In the genomic region with DNA sequence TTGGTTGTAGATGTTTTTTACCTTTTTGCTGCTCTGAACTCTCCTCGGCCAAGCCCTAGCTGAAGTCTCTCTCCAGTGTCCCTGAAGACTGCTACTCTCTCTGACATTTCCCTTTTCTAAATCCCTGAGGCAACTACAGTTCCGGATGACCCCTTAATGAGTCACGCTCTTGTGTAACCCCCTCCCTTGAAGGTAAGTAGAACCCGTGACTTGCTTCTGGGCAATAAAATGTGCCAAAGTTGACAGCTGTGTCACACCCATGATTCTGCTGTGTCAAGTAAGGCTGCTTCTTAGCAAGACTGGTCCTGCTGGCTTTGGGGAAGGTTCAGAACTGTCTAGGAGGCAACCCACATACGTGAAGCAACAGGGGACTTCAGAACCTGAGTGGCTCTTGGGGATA, we compare ENCODE assay signal across 19 mouse cellular contexts. TPM values are rescaled to one million over a fixed set of nuclear protein-coding genes. Genes with fewer than 3 reads are reported as not detected.
DNase-seq lines count a peak whose midpoint lies in the region; ATAC-seq lines count a peak whose summit lies in the region.
"Had no signal": no experiment of that assay in that cellular context is flagged by ENCODE, and none has a peak within 500 bp of the region (broad histone marks: within the 10 kb centered on the region; RNA-seq: fewer than 3 reads in every experiment).

No protein-coding gene starts in this region.

- no peaks in the 10 kb centered on the region for H3K36me3 ChIP-seq in forebrain, embryonic 11.5 days (ENCODE audit: control insufficient read depth, insufficient read depth, low read length)
- H3K36me3 ChIP-seq: embryonic facial prominence, embryonic 15.5 days had no signal

- no peak overlapping the region for H3K4me3 ChIP-seq in forebrain, embryonic 11.5 days (ENCODE audit: low read depth, low read length)
- H3K4me3 ChIP-seq: embryonic facial prominence, embryonic 15.5 days had no signal

- DNase-seq in cerebellum, adult 9-10 months = peak; percentile 0
- no peak for DNase-seq in cerebellum, postnatal 4 days (ENCODE audit: low spot score in 2 of 2)
- peak; percentile 84 for DNase-seq in 3T3-L1 (ENCODE audit: low read depth, low spot score)
- peak; percentile 87 for DNase-seq in fat pad, adult 2 months (ENCODE audit: extremely low read depth, low read depth, low spot score)
- no peak for DNase-seq in natural killer cell, adult 2 months (ENCODE audit: low spot score in 2 of 2)
- no peak for DNase-seq in left cerebral cortex, adult 18-20 months (ENCODE audit: low spot score in 2 of 2)
- DNase-seq in forebrain, embryonic 11.5 days (ENCODE audit: low spot score) = no peak
- DNase-seq: cerebellum, postnatal 14 days; gastrocnemius, postnatal 36 days; kidney, adult 9 months had no signal

- H3K27me3 ChIP-seq in forebrain, embryonic 11.5 days (ENCODE audit: control insufficient read depth, insufficient read depth, low read length) = no peaks in the 10 kb centered on the region
- H3K27me3 ChIP-seq: embryonic facial prominence, embryonic 15.5 days had no signal

- H3K9ac ChIP-seq in forebrain, embryonic 11.5 days (ENCODE audit: low read length) = no peak overlapping the region
- H3K9ac ChIP-seq: embryonic facial prominence, embryonic 15.5 days had no signal

- H3K9me3 ChIP-seq in forebrain, embryonic 11.5 days (ENCODE audit: control insufficient read depth, low read length) = no peaks in the 10 kb centered on the region
- H3K9me3 ChIP-seq: embryonic facial prominence, embryonic 15.5 days had no signal

- ATAC-seq in megakaryocyte, adult 5-6 weeks (ENCODE audit: poor library complexity, severe bottlenecking) = peak; percentile 91
- no peak for ATAC-seq in forebrain, embryonic 11.5 days (replicated peaks; ENCODE audit: low FRiP score)
- ATAC-seq: forebrain, embryonic 16.5 days had no signal

- no peaks in the 10 kb centered on the region for H3K4me1 ChIP-seq in forebrain, embryonic 11.5 days (replicated peaks; ENCODE audit: control insufficient read depth, insufficient read depth, low read length)
- H3K4me1 ChIP-seq: embryonic facial prominence, embryonic 15.5 days had no signal

- WGBS in forebrain, embryonic 11.5 days = 80% methylated on average over 5 of the region's 5 CpGs

- H3K27ac ChIP-seq in forebrain, embryonic 11.5 days (ENCODE audit: low read depth, low read length) = no peak overlapping the region
- H3K27ac ChIP-seq: embryonic facial prominence, embryonic 15.5 days had no signal

- H3K4me2 ChIP-seq in forebrain, embryonic 11.5 days (ENCODE audit: low read depth, low read length, severe bottlenecking) = no peak overlapping the region
- H3K4me2 ChIP-seq: embryonic facial prominence, embryonic 15.5 days had no signal

RNA-seq across cellular contexts. Expression of a gene that starts 5.4 kb away (rescaled TPM):
- total RNA-seq in megakaryocyte, adult 5-6 weeks (2015) = 31.3 and 35.9 TPM in 2 replicates
- 33.8 and 39.8 TPM in 2 replicates for total RNA-seq in megakaryocyte, adult 5-6 weeks (2017)
- total RNA-seq in left cerebral cortex, adult 18-20 months (2021) = 100 to 1,000 TPM; 106 TPM
- 46.9 and 48.5 TPM in 2 replicates for polyA plus RNA-seq in forebrain, embryonic 11.5 days (2014; fragmentation: Nextera tagmentation; extraction: Ambion mirVana)

RNA-seq across cellular contexts. Expression of a gene that starts 55.0 kb away (rescaled TPM):
- not detected in 2 replicates for total RNA-seq in megakaryocyte, adult 5-6 weeks (2015)
- total RNA-seq in megakaryocyte, adult 5-6 weeks (2017) = not detected in 2 replicates
- total RNA-seq in left cerebral cortex, adult 18-20 months (2021) = not detected
- polyA plus RNA-seq in forebrain, embryonic 11.5 days (2014; fragmentation: Nextera tagmentation; extraction: Ambion mirVana) = not detected in 2 replicates
- total RNA-seq: gastrocnemius, postnatal 36 days; layer of hippocampus, adult 8-10 months; left cerebral cortex, postnatal 36 days had no signal
- polyA plus RNA-seq: brain, embryonic 14.5 days; embryonic facial prominence, embryonic 15.5 days; forebrain, embryonic 16.5 days; hindbrain, embryonic 11.5 days; lung, embryonic 16.5 days; testis, adult 2 months had no signal

Comparison
In these comparisons a context has a peak if more than half of its experiments do, and no peak if none do; other contexts are left out.
1. DNase-seq: peak in cerebellum, adult 9-10 months (single experiment), 3T3-L1 (single experiment) and fat pad, adult 2 months (single experiment); none in cerebellum, postnatal 4 days (0 of 2), natural killer cell, adult 2 months (0 of 2), left cerebral cortex, adult 18-20 months (0 of 2) and forebrain, embryonic 11.5 days (single experiment).